Mouse (Mus musculus) liver, embryonic 16.5 days (tissue): ENCODE measurements at regions not wholly inside any gene's neighbourhood (a gene's known extent, or its start where the extent isn't known, plus 50 kb on each side); places are given as distances from the start of the nearest gene placed in this dataset. TPM values are rescaled to one million over a fixed set of nuclear protein-coding genes. Genes with fewer than 3 reads are reported as not detected.

Experiments
- ATAC-seq: fragments of 200-750 bp; cut with Nextera tagmentation; 2 replicates; pipeline ENCODE4 v1.8.0; 2017; ENCODE audit warnings: low read depth, mild to moderate bottlenecking, moderate number of reproducible peaks, moderate library complexity
- H3K27ac ChIP-seq: fragments of 300-500 bp; sonication (generic); 2 replicates; pipeline ENCODE4 v1.5.1; 2014; ENCODE audit warnings: mild to moderate bottlenecking, low read length
- H3K27me3 ChIP-seq: fragments of 300-500 bp; sonication (generic); 2 replicates; pipeline ENCODE4 v1.6.1; 2014; ENCODE audit warnings: low read depth, low read length, mixed read lengths; ENCODE audit not compliant: control insufficient read depth, insufficient read depth
- H3K36me3 ChIP-seq: fragments of 300-500 bp; sonication (generic); 2 replicates; pipeline ENCODE4 v1.6.1; 2014; ENCODE audit warnings: mild to moderate bottlenecking; ENCODE audit not compliant: control insufficient read depth, insufficient read depth
- H3K4me1 ChIP-seq: fragments of 300-500 bp; sonication (generic); 2 replicates; pipeline ENCODE4 v1.6.1; 2014; ENCODE audit warnings: low read depth, low read length, mixed read lengths; ENCODE audit not compliant: control insufficient read depth
- H3K4me2 ChIP-seq: fragments of 300-500 bp; sonication (generic); 2 replicates; pipeline ENCODE4 v1.6.1; 2014; ENCODE audit warnings: low read depth, low read length, mixed read lengths
- H3K4me3 ChIP-seq: fragments of 300-500 bp; sonication (generic); 2 replicates; pipeline ENCODE4 v1.5.1; 2014; ENCODE audit warnings: low read depth, mild to moderate bottlenecking, low read length
- H3K9ac ChIP-seq: fragments of 300-500 bp; sonication (generic); 2 replicates; pipeline ENCODE4 v1.6.1; 2014; ENCODE audit warnings: low read depth, low read length
- H3K9me3 ChIP-seq: fragments of 300-500 bp; sonication (generic); replicated peaks from 2 replicates; pipeline ENCODE4 v1.6.1; 2016; ENCODE audit warnings: low read length; ENCODE audit not compliant: control insufficient read depth
- WGBS: fragments of 180-500 bp; shearing (Covaris S2); extraction: QIAGEN DNeasy Blood & Tissue Kit; methylation state at CpG from one replicate; pipeline ENCODE4 v1.1.7; 2014; ENCODE audit not compliant: insufficient replicate concordance; 5-methylcytosine and 5-hydroxymethylcytosine counted together
- microRNA-seq: library from miRNA; unstranded; fragments of <30 nt; microRNA quantifications from one replicate; pipeline ENCODE4, GENCODE M21; 2016

DNA sequence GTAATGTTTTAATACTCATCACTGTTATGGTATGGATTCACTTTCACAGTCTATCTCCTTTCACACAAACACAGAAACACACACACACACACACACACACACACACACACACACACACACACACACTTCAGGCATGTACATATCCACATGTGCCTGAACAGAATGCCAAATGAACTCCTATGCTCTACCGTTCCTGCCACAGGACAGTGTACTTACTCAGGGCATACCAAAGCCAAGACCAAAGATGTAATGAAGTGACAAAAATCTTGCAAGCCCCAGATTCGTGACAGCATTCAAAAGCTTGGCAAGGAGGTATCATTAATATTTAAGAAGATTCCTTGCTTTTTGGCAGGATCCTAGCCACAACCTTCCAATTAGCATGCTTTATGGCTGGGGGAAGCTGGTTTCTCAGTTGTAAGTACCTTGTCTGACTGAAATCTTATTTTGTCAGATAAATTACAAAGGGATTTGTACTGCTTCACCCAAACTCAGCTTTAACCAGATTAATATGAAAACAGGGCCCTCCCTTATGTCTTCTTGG lies 531.0 kb downstream of the Ppargc1a start:
- no peak overlapping the region for H3K9ac ChIP-seq
- 50% methylated on average over 2 of the region's 2 CpGs for WGBS
- H3K36me3 ChIP-seq, result no peaks in the 10 kb centered on the region
- H3K27me3 ChIP-seq, result no peaks in the 10 kb centered on the region
- H3K4me2 ChIP-seq, result no peak overlapping the region
- no peaks in the 10 kb centered on the region for H3K9me3 ChIP-seq
- no peaks in the 10 kb centered on the region for H3K4me1 ChIP-seq
- no peak for ATAC-seq
- H3K4me3 ChIP-seq, result no peak overlapping the region
- H3K27ac ChIP-seq, result no peak overlapping the region

GRCm38 (mm10) chr5:51028966-51029365 lies 538.6 kb downstream of the Ppargc1a start:
- no peak for ATAC-seq
- 64% methylated on average over 4 of the region's 4 CpGs for WGBS
- Histone ChIP-seq H3K9me3 (no peaks in the 10 kb centered on the region), H3K4me2 (no peak overlapping the region), H3K27me3 (no peaks in the 10 kb centered on the region), H3K9ac (no peak overlapping the region), H3K27ac (no peak overlapping the region), H3K4me3 (no peak overlapping the region), H3K36me3 (no peaks in the 10 kb centered on the region), H3K4me1 (no peaks in the 10 kb centered on the region)

DNA sequence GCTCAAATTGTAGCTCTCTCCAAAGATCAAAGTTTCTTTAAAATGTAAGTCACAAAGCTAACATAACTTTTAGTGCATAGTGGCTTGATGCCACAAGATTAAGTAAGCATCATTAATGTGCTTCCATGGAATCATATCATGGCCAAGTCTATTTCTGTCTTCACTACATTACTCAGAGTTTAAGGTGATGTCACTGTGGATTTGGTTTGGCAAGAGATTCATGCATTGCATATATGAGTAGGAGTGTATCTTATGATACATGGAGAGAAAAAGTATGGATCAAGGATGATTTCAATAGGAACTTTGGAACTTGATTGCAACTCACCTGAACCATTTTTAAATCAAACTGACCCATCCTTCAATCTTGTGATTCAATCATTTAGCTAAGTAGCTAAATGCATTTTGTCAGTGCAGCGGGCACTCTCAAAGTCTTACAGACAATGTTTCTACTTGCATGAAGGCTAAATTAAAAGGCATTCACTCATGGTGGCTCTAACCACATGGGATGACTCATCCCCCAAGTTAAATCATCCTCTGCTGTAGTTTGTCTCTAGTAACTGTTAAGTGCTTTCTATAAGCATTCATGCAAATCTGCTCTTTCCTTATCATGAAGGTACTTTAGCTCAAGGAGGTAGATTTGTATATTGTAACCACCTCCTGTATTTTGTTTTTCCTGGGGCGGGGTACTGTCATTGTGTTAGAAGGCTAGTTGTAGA lies 576.5 kb downstream of the Ppargc1a start:
- no peaks in the 10 kb centered on the region for H3K36me3 ChIP-seq
- ATAC-seq, result no peak
- no peak overlapping the region for H3K4me2 ChIP-seq
- no peaks in the 10 kb centered on the region for H3K27me3 ChIP-seq
- 59% methylated on average over 2 of the region's 2 CpGs for WGBS
- no peaks in the 10 kb centered on the region for H3K4me1 ChIP-seq
- no peaks in the 10 kb centered on the region for H3K9me3 ChIP-seq
- H3K9ac ChIP-seq, result no peak overlapping the region
- H3K27ac ChIP-seq, result no peak overlapping the region
- H3K4me3 ChIP-seq, result no peak overlapping the region

Small RNA genes lying in the stretch of these regions (microRNA-seq; reads per million reads assigned to microRNA genes)
- gene Gm44377, result not detected
